Mouse (Mus musculus) adrenal gland, adult 8-10 months (tissue): Measurements from ENCODE around the gene Fbxo40. TPM values are rescaled to one million over a fixed set of nuclear protein-coding genes. Genes with fewer than 3 reads are reported as not detected.

Experiments
- DNase-seq: peaks from one replicate; pipeline ENCODE4 v3.0.0; 2022
- total RNA-seq, 4 experiments: library from RNA; stranded (reverse); gene quantifications; 2 replicates each; pipeline ENCODE4 v1.2.4; 2022

The Fbxo40 gene
- under 1 TPM; 0.06 to 0.38 (median 0.31) TPM for total RNA-seq

DNA sequence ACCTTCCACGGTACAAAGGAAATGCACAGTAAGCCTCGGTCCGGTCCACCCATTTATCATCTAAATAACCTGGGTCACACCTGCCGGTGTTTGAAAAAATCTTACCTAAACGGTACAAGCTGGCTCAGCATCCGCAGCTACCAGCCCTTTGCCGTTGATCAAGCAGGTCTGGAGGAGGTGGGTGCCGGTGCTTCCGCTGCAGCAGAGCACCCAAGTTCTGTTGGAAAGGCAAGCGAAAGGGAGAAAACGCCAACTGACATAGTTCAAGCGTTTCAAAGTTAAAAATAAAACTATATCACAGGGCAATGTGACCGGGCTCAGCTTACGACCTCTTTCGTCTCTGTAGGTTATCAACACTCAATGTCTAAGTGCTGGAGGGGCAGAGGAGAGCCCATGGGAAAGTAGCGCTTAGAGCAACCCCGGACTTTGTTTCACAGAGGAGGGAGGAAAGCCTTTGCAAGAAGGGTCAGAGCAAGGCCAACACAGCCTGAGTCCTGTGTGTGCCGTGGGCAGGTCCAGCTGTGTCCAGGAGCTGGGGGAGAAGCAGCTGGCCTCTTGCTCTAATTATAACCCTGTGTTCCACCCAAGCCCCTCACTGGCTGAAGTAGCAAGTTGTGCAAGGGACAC is at the start of gene Fbxo40:
Gene Fbxo40 (minus strand): TSS at position 469 of the 627 bp plus-strand sequence.
- DNase-seq = no peak

DNA sequence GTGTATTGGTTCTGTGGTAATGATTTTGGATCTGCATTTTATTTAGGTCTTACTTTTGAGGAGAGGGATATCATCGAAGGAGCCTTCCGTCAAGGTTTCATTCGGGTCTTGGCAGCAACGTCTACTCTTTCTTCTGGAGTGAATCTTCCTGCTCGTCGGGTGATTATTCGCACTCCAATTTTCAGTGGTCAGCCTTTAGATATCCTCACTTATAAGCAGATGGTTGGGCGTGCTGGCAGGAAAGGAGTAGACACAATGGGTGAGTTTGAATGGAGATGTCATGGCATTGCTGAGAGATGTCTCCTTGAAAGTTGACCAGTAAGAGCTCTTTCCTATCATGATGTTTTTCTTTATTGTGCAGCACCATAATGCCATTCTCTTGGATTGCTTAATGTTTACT is 44.5 kb upstream of the Fbxo40 start:
- no peak for DNase-seq

DNA sequence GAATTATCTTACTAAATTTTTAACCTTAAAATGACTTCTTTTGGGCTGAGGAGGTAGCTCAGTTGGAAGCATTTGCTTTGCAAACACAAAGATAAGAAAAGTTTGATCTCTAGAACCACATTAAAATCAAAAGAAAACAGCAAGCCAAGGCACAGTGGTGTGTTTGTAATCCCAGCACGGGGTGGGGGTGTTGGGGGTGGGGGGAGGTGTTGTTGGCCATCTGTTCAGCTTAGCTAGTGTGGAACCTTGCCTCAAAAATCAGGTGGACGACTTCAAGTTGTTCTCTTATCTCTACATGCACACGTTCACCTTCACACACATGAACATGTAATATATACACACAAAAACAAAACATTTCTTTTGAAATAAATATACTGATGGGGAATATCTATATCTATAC is 41.7 kb upstream of the Fbxo40 start:
- DNase-seq = no peak

DNA sequence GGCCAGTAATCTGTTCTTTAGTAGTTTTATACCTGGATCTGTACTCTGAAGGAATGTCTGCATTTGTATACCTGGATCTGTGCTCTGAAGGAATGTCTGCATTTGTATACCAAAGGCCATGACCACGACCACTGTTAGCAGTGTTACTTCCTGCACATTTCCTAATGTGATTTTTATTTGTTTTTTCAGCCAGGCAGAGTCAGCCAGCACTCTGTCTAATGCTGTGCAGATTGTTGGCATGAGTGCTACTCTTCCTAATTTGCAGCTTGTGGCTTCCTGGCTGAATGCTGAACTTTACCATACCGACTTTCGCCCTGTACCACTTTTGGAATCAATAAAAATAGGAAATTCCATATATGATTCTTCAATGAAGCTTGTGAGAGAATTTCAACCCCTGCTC is 37.3 kb upstream of the Fbxo40 start:
- DNase-seq = no peak

DNA sequence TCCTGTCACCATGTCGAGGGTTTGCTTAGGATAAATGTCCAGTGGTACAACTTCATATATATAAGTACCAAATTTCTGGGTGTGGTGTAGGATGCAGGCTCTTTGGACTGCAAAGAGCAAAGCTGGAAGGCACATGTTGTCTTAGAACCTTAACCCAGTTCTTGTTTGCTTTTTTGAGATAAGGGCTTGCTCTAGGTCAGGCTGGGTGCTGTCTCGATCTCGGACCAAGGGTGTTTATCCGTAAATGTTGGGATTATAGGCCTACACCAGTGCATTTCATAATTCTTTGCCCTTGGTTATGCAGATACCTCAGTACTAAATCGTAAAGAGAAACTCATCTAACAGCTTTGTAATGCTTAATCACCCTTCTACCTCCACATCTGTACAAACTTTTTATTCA is 22.1 kb upstream of the Fbxo40 start:
- DNase-seq = no peak

DNA sequence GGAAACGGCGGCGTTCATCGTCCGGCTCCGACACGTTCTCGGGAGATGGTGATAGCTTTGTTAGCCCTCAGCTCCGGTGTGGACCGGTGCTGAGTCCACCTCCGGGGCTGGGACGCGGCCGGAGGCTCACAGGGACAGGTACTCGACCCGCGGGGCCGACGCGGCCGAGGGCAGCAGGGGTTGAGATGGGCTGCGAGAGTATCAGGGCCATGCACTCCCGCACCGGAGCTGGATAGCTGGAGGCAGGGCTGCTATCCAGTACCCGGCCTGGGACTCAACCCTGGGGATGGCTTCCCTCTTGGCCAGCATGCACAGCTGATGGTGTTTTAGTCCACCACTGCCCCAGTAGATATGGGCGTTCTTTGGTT is 21.6 kb upstream of the Fbxo40 start:
- DNase-seq = no peak

DNA sequence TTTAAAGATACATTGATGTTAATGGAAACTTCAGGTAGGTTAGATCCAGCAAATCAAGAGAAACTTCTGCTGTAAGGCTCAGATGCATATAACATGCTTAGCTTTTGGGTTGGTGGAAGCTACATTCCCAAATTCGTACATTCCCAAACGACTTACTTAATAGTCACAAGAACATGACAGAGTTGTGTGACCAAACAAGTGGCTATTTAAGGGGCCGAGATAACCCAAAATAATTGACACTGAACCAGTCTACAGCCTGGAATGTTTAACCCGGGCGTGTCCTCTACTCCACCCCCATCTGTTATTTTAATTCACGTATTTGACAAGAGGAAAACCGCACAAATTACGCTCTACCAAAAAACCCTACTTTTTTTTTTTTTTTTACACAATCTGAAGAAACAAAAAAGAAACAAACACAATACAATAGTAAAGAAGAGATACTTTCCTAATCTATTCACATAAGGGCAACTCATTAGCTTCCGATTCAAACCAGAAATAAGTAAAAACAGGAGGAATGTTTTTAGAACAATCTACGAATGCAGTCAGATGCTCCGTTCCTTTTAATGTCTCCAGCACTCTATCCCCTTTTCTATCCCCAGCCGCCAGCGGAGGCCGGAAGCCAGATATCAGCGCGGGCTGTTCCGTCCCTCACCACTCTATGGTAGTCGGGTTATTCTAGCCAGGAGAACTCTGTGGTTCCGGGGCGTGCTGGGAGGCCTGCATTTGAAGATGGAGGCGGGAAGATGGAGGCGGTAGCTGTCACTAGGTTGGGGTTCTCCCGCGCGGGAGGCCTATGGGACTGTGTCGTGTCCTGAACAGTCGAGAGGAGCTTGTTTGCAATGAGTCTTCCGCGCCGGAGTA is 21.0 kb upstream of the Fbxo40 start, which contains the start of gene Polq:
Gene Polq (plus strand): TSS at position 726 of the 861 bp plus-strand sequence.
- peak; percentile 89 for DNase-seq

DNA sequence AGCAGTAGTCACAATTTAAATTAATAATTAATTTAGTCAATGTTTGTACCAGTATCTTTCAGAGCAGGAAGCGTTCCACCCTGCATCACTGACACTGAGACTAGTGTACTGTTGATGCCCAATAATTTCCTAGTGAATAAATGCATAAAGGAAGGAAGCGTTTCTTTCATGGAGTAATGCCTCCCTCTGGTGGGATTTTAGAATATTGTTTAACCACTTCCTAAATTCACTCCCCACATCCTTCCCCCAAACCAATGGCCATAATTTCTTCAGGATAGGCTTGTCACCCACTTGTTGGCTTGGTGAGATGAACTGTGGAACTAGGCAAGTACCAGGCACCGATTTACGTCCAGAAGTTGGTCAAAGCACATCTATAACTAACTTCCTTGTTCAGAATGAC is 20.1 kb upstream of the Fbxo40 start:
- DNase-seq = no peak

DNA sequence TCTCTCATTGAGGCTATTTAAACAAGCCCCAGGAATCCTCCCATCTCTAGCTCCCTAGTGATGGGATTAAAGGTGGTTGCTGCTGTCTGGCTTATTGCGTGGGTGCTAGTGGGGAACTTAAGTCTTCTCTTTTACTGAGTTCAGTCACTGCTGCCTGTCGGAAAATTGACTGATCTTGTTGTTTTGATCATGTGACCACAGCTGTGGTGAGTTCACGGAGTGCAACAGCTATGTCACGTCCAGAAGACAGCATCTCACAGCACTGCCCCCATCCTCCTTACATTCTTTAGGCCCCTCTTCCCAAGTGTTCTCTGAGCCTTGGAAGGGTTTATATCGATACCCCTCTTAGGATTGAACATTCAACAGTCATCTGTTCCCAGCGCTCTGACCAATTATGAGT is 19.0 kb upstream of the Fbxo40 start:
- no peak for DNase-seq

DNA sequence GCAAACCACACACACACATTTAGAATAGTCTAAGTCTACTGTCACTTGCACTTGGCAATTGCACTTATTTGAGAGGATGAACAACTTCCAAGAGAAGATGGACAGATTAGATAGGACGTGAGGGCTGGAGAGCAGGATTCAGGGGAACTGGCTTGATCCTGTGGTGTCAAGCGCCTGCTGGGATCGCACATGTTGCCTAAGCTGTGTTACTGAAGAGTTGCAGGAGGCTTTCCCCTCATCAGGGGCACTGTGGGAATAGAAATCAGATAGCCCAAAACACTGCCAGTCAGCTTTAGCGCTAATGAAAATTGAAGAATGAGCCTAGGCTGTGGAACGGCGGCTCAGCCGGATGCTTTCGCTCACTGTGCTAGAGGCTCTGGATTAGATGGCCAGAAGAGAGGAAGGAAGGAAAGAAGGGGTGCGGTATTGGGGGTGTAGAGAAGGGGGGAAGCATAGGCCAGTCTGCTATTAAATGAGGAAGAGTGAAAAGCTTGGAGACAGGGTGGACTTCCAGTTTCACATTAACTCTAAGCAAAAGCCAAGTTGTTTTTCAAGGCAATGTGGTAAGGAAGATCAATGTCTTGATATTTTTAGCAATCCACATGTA is 9.2 kb upstream of the Fbxo40 start:
- no peak for DNase-seq

DNA sequence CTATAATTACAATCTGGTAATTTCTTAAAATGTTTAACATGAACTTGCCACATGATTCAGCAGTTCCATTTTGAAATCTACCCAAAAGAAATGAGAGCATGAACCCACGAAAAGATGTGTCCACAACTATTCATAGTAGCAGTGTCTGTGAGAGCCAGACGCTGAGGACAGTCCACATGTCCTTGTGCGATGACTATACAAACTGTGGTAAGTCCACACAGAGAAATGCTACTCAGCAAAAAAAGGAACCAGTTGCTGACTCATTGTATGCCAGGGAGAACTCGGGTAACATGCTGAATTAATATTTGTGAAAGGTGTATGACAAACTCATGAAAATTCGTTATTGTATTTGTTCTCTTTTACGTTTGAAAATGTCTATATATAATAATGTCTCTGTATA is 7.4 kb upstream of the Fbxo40 start:
- no peak for DNase-seq

DNA sequence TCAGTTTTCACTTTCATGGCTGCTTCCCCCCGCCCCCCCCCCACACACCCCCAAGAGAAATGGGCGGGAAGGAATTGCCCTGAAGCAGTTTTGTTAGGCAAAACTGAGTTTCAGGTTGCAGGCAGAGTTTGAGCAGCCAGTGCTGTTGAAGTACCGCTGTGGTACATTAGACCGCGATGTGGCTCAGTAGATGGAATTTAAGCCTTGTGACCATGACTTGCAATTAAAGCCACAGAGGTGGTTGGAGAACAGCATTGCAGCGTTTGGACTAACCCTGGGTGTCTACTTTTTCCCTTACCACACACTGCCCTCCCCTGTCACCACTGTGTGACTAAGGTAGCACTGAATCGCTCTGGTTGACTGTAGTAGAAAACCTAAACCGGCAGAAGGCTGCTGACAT is 774 bp downstream of the Fbxo40 start:
- no peak for DNase-seq

DNA sequence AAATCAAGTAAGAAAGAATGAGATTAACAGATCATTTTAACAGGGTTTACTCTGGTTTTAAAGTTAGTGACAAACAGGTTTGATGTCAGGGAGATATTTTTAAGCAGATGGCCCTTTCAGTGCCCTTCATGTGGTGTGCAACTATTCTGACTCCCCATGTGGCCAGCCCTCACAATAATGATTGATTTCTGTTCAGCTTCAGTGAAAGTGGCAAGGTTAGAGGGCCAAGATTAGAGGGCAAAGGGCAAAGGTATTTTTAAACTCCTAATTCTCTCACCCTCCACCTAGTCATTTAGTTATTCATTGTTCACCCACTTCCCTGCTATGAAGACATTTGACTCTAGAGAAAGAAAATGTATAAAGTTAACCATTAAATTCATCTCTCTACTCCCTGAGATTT is 2.2 kb downstream of the Fbxo40 start:
- DNase-seq = no peak

DNA sequence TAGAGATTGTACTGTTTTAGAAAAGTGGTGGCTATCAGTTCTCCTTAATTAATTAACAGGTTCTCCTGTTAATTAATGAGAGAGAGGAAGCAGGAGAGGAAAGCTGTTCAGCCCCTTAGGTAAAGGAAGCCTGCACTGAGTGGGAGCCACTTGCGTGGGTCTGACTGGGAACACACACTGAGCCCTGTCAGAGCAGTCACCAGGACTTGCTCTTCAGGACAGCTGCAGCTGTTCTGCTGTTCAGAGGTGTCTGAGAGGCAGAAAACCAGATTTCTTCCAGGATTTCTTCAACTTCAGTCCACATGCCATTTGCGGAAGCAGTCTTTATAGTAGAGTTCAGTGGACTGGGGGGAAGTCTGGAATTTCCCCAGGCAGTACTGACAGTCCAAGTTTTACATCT is 2.9 kb downstream of the Fbxo40 start:
- no peak for DNase-seq

DNA sequence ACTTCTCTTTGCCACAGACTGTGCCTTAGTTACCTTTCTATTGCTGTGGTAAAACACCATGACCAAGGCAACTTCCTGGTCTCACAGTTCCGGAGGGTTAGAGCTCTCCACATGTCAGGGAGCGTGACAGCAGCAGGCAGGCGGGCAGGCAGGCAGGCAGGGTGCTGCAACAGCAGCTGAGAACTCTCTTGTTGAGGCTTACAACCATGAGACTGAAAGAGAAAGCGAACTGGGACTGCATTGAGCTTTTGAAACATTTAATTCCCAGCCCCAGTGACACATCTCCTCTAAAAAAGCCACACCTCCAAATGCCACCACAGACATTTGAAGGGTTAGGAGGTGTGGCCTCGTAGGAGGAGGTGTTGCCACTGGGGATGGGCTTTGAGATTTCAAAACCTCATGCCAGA is 4.6 kb downstream of the Fbxo40 start:
- no peak for DNase-seq

DNA sequence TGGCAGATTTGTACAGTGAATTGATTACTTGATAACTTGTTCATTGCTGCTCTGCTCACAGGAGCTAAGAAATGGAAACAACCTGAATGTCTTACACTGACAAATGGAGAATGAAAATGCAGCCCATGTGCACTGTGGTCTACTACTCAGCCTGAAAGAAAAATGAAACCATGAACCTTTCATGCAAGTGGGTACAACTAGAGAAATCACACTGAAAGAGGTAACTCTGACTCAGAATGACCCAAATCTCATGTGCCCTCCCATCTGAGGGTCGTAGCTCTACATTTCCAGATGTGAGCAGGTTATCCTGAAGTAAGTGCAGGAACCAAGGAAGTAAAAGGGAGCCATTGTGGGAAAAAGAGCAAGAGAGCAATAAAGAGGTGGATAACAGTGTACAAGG is 6.5 kb downstream of the Fbxo40 start:
- DNase-seq = no peak

DNA sequence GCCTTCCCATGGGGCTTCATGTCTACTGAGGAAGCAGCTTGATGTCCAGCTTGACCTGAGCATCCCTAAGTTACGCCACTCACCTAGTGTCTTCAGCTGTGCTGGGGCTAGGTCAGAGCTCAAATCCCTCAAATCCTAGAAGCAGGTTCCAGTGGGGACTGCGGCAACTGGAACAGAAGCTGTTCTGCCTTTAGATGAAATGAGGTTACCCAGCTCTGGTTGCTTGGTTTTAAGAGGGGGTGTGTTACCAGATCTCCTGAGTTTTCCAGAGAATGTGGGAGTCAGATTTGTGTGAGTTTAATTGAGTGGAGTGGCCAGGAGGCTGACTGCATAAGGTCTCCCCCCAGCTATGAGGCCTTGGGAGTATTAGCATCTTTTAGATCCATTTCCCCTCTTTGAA is 11.1 kb downstream of the Fbxo40 start:
- no peak for DNase-seq

DNA sequence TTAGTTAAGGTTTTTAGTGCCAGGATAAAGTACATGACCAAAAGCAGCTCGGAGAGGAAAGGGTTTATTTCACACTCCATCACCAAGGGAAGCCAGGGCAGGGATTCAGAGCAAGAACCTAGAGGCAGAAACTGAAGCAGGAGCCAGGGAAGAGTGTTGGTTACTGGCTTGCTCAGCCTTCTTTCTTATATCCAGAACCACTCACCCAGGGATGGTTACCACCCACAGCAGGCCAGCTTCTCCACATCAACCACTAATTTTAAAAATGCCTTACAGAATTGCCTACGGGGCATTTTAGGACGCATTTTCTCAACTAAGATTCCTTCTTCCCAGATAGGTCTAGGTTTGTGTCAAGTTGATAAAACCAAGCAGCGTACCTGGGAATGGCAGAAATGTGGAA is 26.9 kb downstream of the Fbxo40 start:
- no peak for DNase-seq

DNA sequence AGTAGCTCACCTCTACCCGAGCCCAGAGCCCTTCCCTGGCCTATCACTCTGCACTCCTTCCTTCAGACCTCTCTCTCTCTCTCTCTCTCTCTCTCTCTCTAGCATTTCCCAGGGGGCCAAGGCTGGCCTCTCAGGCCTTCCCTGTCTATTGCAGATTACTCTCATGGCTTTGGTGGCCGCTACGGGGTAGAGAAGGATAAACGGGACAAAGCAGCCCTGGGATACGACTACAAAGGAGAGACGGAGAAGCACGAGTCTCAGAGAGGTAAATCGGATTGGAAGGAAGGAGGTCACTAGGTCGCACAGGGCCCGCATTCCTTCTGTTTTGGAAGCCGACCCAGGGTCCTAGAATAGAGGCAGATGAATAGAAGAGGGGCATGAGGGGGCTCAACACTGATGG is 35.2 kb downstream of the Fbxo40 start:
- DNase-seq = no peak

DNA sequence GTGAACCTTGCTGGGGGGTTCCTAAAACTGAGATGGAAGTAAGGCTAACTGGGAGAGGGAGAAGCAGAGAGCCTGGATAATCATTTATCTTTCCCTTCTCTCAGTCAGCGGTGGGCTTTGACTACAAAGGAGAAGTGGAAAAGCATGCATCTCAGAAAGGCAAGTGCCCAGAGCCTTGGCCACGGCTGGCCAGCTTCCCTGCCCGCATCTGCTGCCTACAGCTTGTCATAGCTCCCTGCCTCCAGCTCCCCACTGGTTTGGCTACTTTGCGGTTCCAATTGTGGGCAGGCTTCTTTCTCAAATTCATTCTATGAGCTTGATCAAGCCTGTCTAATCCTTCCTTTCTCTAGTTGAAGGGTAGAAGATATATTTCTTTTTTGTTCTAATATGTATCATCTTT is 39.2 kb downstream of the Fbxo40 start:
- DNase-seq = no peak

DNA sequence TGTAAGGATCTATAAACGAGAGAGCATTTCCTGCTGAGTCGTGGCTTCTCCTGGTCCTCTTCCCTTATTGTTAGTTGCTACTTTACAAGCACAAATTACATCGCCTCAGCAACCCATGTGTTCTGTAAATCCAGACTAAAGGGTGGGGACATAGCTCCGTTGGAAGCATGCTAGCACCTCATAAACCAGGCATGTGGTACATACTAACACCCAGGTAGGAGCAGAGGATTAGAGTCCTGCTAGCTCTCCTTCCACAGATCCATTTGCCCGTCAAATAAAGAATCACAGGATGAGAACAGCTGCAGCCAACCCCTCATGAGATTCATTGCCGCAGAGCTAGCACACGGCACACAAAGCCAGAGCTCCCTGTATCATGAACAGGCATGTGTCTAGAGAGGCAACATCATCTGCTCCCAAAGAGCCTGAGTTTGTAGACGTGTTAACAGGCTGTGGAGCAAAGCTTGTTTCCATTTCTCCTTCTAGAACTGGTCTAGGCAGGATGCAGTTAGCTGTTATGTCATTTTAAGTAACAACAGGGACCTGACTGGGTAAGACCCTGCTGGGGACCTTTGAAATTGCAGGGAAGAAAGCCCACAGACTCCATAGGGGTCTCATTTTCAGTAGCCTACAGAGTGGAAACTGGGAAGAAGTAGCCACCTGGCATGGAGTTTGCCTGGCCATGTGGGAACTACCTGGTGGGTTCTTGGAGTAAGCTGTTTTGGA is 40.5 kb downstream of the Fbxo40 start:
- no peak for DNase-seq

DNA sequence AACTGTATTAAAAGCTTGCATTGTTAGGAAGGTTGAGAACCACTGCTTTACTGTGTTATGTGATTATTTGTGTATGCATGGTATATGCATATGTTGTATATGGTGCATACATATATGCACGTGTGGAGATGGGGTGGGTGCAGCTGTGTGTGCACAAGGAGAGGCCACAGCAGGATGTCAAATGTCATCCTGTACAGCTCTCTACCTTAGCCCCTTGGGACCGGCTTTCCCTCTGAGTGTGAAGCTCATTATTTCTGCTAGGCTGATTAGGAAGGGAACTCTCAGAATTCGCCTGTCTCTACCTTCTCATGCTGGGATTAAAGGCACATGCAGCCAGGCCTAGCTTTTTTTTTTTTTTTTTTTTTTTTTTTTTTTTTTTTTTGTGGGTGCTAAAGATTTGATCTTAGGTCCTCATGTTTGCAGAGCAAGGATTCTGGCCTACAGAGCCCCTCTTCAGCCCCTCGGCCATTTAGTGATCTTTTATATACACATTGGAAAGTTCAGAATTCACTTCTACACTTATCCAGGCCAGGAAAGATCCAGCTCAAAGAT is 42.5 kb downstream of the Fbxo40 start:
- no peak for DNase-seq
